Mouse (Mus musculus): ENCODE results near the gene Mta1. TPM values are rescaled to one million over a fixed set of nuclear protein-coding genes. Genes with fewer than 3 reads are reported as not detected.

Mta1 gene
- total RNA-seq, 2 experiments from 2014 or later = 46.0 to 52.0 TPM

GRCm38 (mm10) chr12:113098530-113099151, 563 bp downstream of the Mta1 start:
- peak; percentile 50 for DNase-seq

GRCm38 (mm10) chr12:113099470-113100237, 1.6 kb downstream of the Mta1 start:
- DNase-seq = no peak

DNA sequence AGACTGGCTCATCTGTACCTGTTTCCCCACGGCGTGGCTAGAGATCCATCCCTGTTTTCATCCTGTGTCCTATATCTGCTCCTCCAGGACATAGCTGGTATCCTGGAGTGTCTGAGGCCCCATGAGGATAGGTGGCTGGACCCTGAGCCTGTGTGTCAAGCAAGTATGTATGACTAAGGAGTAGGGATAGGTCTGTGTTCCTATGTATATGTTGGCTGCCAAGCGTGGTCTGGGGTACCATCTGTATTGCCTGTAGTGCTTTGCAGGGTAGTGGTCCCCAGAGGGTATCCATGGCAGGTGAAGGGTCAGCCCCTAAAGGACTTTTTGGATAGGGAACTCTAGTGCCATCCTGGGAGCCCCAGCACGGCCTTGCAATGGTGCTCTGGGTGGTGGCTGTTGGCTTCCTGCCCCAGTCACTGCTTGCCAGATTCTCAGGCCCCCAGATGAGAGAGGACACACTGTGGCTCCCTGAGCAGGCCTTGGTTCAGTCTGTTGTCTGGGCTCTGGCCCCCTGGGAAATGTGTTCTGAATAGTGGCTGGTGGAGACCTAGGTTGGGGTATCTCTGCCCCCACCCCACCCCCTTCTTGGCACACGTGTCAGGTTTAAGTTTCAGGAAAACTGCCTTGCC, 2.5 kb downstream of the Mta1 start:
- DNase-seq = peak; percentile 51

- no peak for DNase-seq
These were observed 3.3 kb downstream of the Mta1 start for GRCm38 (mm10) chr12:113101251-113101960.

DNA sequence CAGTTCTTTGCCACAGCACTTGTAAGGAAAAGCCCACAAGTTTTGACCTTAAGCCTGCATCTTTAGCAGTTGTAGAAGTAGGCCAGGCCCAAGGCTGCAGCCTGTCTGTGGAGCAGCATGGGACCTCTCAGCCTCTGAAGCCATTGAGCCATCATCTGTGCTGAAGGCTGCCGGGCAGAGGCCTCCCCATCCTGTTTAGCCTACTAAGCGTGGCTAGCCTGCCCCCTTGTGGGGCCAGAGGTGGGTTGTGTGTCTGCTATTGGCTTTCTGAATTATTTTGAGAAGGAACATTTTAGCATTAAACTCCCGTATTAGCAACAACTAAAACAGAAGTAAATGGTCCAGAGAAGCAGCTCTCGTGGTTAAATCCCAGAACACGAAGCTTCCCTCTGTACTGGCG, 4.4 kb downstream of the Mta1 start:
- peak; percentile 64 for DNase-seq

DNA sequence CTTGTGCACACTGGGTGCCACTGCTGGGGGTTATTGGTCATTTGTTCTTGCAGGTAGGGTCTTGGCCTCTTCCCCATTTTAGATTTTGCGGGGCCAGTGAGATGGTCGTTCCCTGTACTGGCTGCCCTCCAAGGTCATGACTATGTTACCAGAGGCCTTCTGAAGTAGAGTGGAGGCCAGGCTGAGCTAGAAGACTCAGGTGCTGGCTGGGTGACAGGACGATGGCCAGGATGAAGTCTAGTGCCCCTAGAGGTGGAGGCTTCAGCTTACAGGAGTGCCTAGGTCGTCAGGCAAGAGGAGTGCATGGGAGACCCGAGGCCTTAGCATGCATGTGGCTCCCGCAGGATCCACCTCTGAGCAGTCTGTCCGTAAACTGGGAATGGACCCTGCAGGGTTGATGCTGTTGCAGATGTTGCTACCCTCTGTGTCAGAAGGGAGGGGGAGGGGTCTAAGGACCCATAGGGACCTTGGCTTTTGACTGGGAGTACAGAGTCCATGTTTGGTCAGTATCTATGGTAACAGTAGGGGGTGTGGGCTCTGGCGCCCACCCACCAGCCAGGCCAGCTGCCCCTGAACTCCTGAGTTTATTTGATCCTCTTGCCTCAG, 5.9 kb downstream of the Mta1 start:
- no peak for DNase-seq

DNA sequence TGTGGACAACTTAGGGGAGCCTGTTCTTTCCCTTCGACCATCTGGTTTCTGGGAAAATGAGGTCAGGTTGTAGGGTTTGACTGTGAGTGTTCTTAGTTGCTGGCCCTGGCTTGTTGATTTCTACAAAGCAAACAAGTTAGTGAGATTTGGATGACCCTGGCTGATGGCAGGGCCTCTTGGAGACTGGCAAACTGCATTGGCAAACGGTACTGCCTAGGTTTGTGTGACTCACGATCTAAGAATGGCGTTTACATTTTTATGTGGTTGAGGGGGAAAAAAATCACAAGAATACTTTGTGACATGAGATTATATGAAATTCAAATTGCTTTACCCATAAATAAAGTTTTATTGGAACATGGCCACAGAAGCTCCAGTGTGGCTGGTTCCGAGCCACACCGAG, 8.3 kb downstream of the Mta1 start:
- no peak for DNase-seq

DNA sequence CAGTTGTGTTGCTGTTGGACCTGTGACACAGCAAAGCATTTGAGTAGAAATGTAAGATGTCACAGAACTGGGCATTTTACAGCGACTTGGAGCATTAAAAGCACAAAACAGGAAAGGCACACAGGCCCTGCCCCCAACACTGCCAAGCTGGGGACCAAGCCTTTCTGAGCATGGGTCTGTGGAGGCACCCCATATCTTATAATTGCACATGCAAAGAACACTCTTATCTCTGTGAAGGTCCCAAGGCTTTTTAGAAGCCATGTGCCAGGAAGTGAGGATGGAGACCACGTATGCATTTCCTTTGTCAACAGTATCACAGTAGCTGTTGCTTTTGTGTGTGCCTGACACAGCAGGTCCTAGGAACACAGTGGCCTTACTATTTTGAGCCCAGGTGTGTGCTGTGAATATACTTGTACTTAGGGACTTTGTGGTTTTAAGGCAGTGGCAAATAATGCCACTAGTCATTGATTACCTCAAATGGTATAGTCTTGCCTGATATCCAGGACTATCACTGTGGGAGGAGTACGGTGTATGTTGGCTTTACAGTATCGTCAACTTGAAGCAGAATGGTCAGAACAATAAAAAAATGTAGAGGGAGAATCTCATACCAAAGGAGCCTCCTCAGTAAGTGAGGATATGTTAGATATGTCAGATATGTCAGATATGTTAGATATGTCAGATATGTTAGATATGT, 9.5 kb downstream of the Mta1 start:
- no peak for DNase-seq

GRCm38 (mm10) chr12:113108528-113109283, 10.6 kb downstream of the Mta1 start:
- no peak for DNase-seq

DNA sequence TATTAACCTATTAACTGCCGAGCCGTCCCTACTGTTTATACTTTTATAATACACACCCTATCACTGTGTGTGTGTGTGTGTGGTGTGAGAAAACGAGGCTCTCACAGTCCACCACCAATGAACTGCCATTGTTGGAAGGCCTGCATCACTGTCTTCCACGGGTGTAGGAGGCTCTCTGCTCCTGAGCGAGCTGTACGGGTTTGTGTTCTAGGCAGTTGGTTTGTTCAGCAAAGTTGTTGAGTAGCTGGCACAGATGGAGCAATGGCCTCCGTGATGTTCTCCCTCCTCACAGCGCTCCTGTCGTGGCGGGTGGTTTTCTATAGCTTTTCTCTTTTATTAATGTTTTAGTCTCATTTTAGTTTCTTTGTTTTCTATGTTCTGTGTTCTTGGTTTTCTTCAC, 11.7 kb downstream of the Mta1 start:
- DNase-seq = no peak

GRCm38 (mm10) chr12:113114141-113114540, 16.1 kb downstream of the Mta1 start:
- no peak for DNase-seq

DNA sequence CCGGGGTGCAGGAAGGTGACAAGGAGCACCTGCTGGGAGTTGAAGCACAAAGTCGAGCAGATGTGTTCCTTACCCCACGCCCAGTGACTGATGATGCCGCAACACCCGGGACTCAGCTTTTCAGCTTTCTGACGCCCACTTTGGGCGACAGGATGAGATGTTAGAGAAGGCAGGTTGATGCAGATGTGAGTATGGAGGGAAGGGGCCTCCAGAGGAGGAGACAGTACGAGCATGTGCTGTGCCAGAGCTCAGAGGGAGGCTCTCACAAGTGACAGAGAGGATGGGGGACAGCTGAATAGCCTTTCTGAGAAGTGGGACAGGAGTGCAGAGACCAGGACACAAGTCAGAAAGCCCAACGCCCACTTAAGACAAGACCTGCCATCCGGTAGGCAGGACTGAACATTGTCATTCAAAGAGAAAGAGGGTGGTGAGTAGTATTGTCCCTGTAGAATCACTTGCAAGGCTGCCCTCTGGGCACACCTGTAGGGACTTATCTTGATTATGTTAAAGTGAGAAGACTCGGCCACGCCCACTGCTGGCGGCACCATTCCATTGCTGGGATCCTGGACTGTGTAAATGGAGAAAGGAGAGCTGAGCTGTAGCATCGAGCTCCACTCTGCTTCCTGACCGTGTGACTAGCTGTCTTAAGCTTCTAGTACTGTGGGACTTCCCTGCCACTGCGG, 16.9 kb downstream of the Mta1 start:
- DNase-seq = no peak

GRCm38 (mm10) chr12:113119516-113120410, 21.7 kb downstream of the Mta1 start:
- DNase-seq = peak; percentile 88

- DNase-seq = no peak
These were observed 26.6 kb downstream of the Mta1 start for GRCm38 (mm10) chr12:113124726-113125125.

GRCm38 (mm10) chr12:113130732-113131131, 32.7 kb downstream of the Mta1 start:
- DNase-seq = no peak

GRCm38 (mm10) chr12:113131601-113132000, 33.5 kb downstream of the Mta1 start:
- DNase-seq = no peak

DNA sequence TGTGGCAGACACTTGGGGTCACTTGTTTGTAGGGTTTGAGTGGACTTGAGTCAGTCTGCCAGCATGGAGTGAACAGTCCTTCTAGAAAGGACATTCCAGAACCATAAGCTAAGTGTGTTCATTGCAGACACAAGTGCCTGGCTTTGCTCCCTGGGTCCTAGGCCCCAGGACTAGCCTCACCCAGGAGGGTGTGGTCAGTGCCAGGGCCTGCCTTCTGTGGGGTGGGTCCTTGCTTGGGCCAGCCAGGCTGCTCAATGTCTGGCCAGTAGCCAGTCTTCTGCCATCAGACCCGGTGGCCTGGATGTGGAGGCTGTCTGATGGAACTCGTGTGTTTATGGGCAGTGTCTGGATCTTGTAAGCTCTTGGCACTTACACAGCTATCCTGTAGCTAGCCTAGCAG, 34.5 kb downstream of the Mta1 start:
- no peak for DNase-seq

DNA sequence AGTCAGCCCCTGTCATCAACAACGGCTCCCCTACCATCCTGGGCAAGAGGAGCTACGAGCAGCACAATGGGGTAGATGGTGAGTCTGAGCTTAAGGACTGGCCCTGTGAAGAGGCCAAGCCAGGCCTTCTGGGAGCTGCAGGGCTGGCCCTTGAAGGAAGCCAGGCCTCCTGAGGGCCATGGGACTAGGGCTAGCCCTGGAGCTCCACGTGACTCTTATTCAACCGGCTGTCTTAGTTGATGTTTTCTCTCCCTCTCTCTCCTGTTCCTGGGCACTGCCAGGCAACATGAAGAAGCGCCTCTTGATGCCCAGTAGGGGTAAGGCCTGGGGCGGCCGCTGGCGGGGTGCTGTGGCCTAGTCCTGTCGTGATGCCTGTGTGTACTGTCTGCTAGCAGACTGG, 35.2 kb downstream of the Mta1 start:
- DNase-seq = no peak

DNA sequence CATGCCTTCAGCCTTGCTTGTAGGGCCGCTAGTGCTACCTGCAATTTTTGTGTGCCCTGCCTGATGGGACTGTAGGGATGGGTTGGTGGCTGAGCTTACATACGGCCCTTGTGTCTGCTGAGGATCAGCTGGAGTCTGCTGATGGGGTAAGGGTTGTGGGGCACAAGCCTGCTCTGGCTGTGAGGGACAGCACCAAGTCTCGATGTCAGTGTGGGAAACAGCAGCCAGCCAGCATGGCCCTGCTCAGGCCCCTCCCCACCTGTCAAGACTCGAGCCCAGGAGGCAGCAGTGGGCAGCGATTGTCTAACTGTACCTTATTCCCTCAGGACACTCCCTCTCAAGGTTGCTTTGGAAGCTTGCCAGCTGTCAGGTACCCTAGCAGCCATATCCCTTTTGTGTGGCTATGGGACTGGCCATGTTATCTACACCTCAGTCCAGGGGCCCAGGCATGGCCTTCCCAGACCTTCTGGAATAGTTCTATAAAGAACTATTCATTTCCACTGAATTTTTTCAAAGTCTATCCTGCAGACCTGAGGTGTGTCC, 35.9 kb downstream of the Mta1 start:
- DNase-seq = no peak

All from gastrocnemius, postnatal 10 days (tissue).